Mouse (Mus musculus) left cerebral cortex, adult 2 months (tissue): ENCODE measurements around the gene Acot1. TPM values are rescaled to one million over a fixed set of nuclear protein-coding genes. Genes with fewer than 3 reads are reported as not detected.
"Not testable (repeated sequence)": the region's sequence is repeated elsewhere in the genome, so short reads cannot be mapped to it uniquely, and the experiment has no call there.

Experiments used
- DNase-seq, 2 experiments: peaks; one replicate each; pipeline ENCODE4 v3.0.0; 2021 to 2022; ENCODE audit warnings: low spot score in 2 of 2, mixed read lengths in 1 of 2; ENCODE audit errors: extremely low spot score in 1 of 2
- H3K27ac ChIP-seq: fragments of 200-600 bp; 2 replicates; pipeline ENCODE4 v1.8.1; 2022
- H3K4me3 ChIP-seq: fragments of 200-600 bp; 2 replicates; pipeline ENCODE4 v1.8.1; 2022
- CTCF ChIP-seq: fragments of 200-600 bp; IDR thresholded peaks from 2 replicates; pipeline ENCODE4 v1.8.1; 2022; ENCODE audit warnings: antibody characterized with exemption, mild to moderate bottlenecking, moderate library complexity
- intact Hi-C: fragments of 180-260 bp; cut with DNase I; formaldehyde crosslinking; loops from one replicate; pipeline ENCODE4 v1.15.1; 2025
- total RNA-seq, 2 experiments: library from RNA; stranded (reverse); gene quantifications; 2 replicates each; pipeline ENCODE4 v1.2.3; 2021

Gene Acot1
- total RNA-seq, 2 experiments from 2014 or later: 12.8 to 13.3 TPM

DNA sequence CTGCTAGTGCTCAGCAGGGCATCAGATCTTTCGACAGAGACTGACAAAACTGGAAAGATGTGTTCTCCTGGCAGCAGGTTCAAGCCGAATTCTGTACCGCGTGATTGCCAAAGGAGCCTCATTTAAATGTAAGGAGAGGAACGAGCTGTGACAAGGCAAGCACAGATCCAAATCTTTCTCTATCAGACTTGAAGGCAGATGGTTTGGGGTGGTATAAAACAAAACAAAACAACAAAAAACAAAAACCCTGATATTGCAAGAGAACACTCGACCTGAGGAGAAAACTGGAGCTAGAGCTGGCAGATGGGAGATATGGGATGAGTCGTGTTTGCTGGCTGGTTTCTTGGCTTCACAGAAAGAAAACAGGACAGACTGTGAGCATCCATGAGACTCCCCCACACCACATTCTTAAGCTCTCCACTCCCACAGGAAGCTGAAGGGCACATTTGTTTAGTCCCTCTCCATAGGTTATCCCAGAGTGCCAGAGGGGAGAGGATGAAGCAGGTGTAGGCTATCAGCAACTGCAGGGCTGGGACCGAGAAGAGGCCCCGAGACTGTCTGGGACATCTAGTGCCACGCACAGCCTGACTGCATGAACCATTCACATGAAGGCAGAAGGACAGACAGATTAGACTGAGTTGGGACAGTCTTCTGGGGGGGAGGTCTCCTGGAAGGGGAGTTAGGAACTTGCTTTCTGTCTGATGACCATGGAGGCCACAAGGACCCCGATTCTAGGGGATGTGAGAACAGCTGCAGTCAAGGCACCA, 10.8 kb upstream of the Acot1 start:
- no peak for TF ChIP-seq CTCF
- Histone ChIP-seq H3K4me3 (no peak overlapping the region), H3K27ac (peak overlapping the region; percentile 16; the same call in 1 of the 2 replicates)
- intact Hi-C loops: no loop called here
- DNase-seq: no peak

DNA sequence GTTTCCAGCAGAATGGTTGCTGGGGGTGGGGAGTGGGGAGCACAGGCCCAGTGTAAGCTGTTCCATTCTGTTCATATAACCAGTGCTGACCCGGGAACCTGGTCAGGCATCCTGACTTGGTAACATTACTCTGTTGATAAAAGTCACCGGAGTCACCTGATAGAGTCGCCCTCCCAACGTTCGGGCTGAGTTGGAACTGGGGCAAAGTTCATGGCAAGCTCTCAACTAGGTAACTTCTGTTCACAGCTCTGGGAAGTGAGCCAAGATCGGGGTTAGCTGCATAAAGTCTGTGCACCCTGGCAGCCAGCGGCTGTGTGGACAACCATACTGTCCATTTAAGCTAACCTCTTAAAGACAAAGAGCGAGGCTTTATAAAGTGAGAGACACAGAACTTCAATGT, 10.1 kb upstream of the Acot1 start:
- intact Hi-C loops, DNase-seq: not testable (repeated sequence)

DNA sequence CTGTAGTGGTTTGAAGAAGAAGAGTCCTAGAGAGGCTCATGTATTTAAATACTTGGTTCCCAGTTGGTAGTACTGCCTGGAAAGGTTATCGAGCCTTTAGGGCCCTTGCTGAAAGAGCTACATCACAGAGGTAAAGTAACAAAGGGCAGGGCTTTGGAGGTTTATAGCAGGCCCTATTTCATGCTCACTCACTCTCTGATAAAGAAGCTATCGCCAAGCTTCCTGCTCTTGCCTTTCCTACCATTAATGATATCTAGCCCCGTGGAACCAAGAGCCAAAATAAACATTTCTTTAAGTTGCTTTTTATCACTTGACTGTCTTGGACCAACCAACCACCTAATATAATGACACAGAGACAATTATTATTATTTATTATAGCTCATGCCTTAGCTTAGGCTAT, 8.9 kb upstream of the Acot1 start:
- no peak for DNase-seq
- Histone ChIP-seq H3K4me3 (no peak overlapping the region), H3K27ac (no peak overlapping the region)
- intact Hi-C loops: no loop called here
- TF ChIP-seq CTCF: no peak

More for the DNA sequence above, 10.1 kb upstream of the Acot1 start:
- H3K4me3 ChIP-seq, H3K27ac ChIP-seq: not testable (repeated sequence)

DNA sequence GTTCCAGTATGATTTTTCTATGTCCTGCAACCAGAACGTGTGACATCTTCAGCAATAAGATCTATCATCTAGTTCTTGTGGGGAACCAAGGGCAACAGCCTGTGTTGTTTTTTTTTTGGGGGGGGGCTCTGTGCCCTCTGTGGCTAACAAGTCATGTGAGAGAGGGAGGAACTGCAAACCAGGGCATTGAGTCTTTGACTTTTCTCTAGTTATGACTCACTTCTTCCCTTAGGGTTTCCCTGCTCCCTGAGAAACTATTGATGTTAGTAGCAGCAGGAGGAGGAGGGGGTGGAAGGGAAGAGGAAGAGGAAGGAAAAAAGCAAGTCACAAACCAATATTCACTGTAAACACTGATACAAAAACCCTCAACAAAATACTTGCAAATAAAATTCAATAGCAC, 5.4 kb upstream of the Acot1 start:
- H3K4me3 ChIP-seq: no peak overlapping the region
- no peak for DNase-seq
- H3K27ac ChIP-seq: no peak overlapping the region
- TF ChIP-seq CTCF: no peak
- intact Hi-C loops: no loop called here

DNA sequence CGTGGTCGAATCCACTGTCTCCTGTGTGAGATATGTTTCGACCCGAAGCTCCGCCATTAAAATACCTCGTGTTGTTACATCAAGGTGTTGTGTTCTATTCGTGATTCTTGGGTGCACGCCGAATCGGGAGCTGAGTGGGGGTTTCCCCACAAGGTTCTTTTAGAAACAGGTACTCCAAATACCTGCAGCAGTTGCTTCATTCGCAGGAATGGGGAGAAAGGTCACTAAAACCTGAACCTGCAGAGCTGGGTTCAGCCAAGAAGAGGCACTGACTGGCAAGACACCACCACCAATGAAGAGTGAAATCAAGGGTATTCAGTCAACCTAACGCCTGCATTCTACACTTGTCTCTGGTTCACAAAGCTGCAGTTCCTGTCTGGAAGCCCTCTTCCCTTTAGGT, 1.0 kb upstream of the Acot1 start:
- no peak for DNase-seq
- Histone ChIP-seq H3K27ac (no peak overlapping the region), H3K4me3 (no peak overlapping the region)
- no peak for TF ChIP-seq CTCF
- intact Hi-C loops: no loop called here

DNA sequence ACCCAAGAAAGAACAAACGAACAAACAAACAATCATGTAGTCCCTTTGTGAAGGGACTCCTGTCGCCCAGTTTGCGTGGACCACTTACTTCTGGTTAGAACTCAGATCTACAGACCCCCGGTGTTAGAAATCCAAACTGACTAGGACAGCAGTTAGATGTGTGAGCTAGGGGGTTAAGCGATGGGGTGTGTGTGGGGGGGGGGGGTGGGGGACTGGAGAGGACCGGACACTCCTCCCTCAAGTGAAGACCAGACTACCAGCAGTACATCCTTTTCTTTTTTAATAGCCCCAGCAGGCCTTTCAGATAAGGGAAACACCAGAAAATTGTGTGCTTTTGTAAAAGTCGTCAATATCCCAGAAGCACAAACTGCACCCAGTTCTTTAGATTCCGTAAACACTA, 561 bp upstream of the Acot1 start:
- Histone ChIP-seq H3K27ac (no peak overlapping the region; the same call in 1 of the 2 replicates), H3K4me3 (peak overlapping the region; percentile 50)
- intact Hi-C loops: no loop called here
- TF ChIP-seq CTCF: no peak
- DNase-seq: no peak

DNA sequence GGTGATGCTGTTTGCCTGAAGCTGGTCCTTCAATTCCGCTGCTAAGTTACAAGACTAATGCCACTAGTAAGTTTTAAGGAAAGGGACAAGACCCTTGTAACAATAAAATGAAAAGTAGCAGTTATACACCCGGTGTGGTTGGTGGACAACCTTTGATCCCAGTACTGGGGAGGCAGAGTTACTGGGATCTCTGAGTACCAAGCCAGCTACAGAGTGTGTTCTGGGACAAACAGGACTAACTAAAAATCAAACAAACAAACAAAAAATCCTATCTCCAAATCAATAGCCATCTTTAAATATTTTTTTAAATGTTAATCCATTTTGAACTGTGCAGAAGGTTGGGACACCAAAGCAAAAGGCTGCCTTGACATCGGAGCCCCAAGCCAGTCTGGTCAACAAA, 911 bp downstream of the Acot1 start:
- no peak for TF ChIP-seq CTCF
- intact Hi-C loops: no loop called here
- peak overlapping the region; percentile 50 for H3K4me3 ChIP-seq
- H3K27ac ChIP-seq: no peak overlapping the region
- no peak for DNase-seq

DNA sequence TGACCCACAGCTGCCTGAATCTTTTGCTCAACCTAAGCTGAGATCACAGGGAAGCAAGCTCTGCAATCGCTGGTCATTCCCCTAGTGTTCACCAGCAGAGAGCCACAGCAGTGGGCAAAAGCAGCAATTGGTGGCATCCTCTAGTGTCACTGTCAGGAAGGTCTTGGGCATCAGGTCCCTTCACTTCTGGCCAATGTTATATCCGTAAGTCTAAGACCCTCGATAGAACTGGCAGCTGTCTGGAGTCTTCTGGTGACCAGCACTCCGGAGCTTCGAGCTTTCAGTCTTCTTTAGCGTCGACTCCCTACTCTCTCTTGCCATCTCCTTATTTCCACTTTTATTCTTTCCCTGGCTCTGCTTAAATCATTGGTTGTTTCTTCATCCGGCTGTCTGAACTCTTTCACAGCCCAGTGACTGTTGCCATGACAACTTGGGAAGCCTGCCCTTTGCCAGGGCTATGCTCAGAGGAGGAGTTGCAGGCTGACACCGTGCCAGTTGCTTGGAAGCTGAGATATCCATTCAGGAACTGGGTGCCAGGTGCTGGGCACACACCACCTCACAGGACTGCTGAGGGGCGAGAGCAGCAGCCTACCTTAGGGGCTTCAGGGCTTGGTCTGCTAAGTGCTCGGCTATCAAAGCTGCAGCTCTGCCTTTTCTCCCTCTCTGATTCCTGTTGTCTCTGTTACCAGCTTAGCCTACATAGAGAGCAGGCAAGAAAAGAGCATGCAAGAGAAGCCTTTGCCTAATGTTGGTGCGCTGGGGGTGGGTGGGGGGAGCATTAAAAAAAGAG, 2.2 kb downstream of the Acot1 start:
- H3K4me3 ChIP-seq: no peak overlapping the region
- intact Hi-C loops: no loop called here
- DNase-seq: peak; percentile 48 to 72
- TF ChIP-seq CTCF: no peak
- no peak overlapping the region for H3K27ac ChIP-seq

DNA sequence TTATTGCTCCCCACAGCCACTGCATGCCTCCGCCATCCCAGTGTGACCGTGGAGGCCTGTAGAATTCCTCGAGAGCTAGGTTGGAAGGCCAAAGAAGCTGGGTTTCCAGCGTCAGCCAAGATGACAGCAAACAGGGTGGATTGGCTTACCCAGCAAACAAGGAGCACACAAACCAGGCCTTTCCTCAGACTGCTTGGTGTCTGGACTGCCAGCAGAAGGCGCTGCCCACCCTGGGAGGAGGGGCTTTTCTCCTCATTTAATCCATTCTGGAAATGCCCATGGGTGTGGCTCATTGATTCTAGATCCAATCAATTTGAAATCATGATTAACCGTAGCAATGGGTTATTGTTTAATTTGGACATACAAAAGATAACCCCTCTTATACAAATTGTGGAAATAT, 3.8 kb downstream of the Acot1 start:
- DNase-seq: no peak
- no peak overlapping the region for H3K27ac ChIP-seq
- no peak overlapping the region for H3K4me3 ChIP-seq
- TF ChIP-seq CTCF: peak; percentile 8; the same call in 1 of the 2 replicates
- intact Hi-C loops: no loop called here

DNA sequence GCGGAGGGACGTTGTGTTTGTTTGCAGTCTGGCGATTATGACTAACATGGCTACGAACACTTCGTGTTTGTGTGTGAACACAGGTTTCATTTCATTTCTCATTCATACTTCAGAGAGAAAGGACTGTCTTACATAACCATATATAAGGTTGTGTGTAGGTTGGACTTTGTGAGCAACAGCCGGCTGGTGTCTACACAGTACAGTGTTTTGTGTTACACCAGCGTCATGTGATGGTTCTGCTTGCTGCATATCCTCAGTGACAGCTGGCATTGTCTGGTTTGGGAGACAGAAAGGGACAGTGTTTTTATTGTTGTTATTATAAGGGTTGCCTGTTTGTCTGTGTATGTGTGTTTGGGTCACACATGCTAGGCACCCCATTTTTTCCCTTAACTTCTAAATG, 4.4 kb downstream of the Acot1 start:
- no peak for TF ChIP-seq CTCF
- Histone ChIP-seq H3K27ac (no peak overlapping the region), H3K4me3 (no peak overlapping the region)
- DNase-seq: no peak
- intact Hi-C loops: no loop called here

DNA sequence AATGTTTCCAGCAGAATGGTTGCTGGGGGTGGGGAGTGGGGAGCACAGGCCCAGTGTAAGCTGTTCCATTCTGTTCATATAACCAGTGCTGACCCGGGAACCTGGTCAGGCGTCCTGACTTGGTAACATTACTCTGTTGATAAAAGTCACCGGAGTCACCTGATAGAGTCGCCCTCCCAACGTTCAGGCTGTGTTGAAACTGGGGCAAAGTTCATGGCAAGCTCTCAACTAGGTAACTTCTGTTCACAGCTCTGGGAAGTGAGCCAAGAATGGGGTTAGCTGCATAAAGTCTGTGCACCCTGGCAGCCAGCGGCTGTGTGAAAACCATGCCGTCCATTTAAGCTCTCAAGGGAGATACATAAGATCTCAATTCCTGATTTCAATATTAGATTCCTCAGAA, 11.2 kb downstream of the Acot1 start:
- DNase-seq, H3K4me3 ChIP-seq, intact Hi-C loops, H3K27ac ChIP-seq: not testable (repeated sequence)

DNA sequence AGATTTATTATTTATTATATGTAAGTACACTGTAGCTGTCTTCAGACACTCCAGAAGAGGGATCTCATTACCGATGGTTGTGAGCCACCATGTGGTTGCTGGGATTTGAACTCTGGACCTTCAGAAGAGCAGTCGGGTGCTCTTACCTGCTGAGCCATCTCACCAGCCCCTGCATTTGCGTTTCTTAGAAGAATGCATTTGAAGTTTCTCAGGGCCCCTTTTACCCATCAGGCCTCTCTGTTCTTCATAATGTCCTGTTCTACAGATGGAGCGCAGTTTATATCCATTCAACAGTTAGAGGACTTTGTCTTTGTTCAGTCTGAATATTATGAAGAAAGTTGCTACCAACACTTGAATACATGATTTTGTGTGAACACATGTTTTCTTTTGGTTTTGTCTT, 13.0 kb downstream of the Acot1 start:
- H3K4me3 ChIP-seq, H3K27ac ChIP-seq, DNase-seq, intact Hi-C loops: not testable (repeated sequence)
